Mouse (Mus musculus) liver, embryonic 14.5 days (tissue): ENCODE measurements around the gene Sept3.

Source experiments
- CTCF ChIP-seq: IDR thresholded peaks from 2 replicates; pipeline ENCODE4 v1.5.1; 2016; ENCODE audit warnings: antibody characterized with exemption, low read depth, control low read depth
- EP300 ChIP-seq: IDR thresholded peaks from 2 replicates; pipeline ENCODE4 v1.6.1; 2016; ENCODE audit warnings: antibody characterized with exemption, low read depth

DNA sequence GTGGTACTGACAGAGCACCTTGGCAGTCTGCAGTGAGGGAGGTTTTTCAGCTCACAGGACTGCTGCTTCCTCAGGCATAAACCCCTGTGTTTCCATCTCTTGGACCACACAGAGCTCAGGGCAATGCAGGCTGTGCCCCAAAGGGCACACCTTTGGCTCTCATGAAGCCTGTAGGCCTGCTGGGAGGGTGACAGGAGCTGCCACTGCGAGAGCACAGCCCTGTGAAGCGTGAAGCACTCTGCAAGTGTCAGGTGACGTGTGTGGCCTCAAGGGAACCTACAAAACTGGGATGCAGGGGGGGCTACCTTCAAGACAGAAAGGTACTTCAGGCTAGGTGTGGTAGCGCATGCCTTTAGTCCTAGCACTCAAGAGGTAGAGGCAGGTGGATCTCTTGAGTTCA lies 42.0 kb upstream of the Sept3 start:
- TF ChIP-seq EP300 (no peak), CTCF (no peak)
